Mouse (Mus musculus) hindbrain, embryonic 15.5 days (tissue): ENCODE data around the gene Ric8a. TPM values are rescaled to one million over a fixed set of nuclear protein-coding genes. Genes with fewer than 3 reads are reported as not detected.

ENCODE experiments used
- ATAC-seq: fragments of 200-750 bp; cut with Nextera tagmentation; 2 replicates; pipeline ENCODE4 v1.8.0; 2017; ENCODE audit warnings: low read depth, moderate number of reproducible peaks, moderate TSS enrichment; ENCODE audit not compliant: low FRiP score
- H3K27ac ChIP-seq: fragments of 300-500 bp; sonication (generic); replicated peaks from 2 replicates; pipeline ENCODE4 v1.5.1; 2015; ENCODE audit warnings: mild to moderate bottlenecking, inconsistent platforms
- H3K27me3 ChIP-seq: fragments of 300-500 bp; sonication (generic); 2 replicates; pipeline ENCODE4 v1.6.1; 2015; ENCODE audit warnings: control low read depth, inconsistent platforms
- H3K36me3 ChIP-seq: fragments of 300-500 bp; sonication (generic); 2 replicates; pipeline ENCODE4 v1.6.1; 2015; ENCODE audit warnings: control low read depth, inconsistent platforms
- H3K4me1 ChIP-seq: fragments of 300-500 bp; sonication (generic); replicated peaks from 2 replicates; pipeline ENCODE4 v1.6.1; 2015; ENCODE audit warnings: control low read depth, inconsistent platforms
- H3K4me2 ChIP-seq: fragments of 300-500 bp; sonication (generic); 2 replicates; pipeline ENCODE4 v1.6.1; 2015; ENCODE audit warnings: moderate library complexity, mild to moderate bottlenecking, inconsistent platforms
- H3K4me3 ChIP-seq: fragments of 300-500 bp; sonication (generic); 2 replicates; pipeline ENCODE4 v1.5.1; 2015; ENCODE audit warnings: mild to moderate bottlenecking, inconsistent platforms
- H3K9ac ChIP-seq: fragments of 300-500 bp; sonication (generic); 2 replicates; pipeline ENCODE4 v1.6.1; 2015; ENCODE audit warnings: inconsistent platforms
- H3K9me3 ChIP-seq: fragments of 300-500 bp; sonication (generic); 2 replicates; pipeline ENCODE4 v1.6.1; 2016; ENCODE audit warnings: control low read depth, inconsistent platforms
- WGBS: fragments of 180-500 bp; shearing (Covaris S2); methylation state at CpG from one replicate; pipeline ENCODE4 v1.1.7; 2015; 5-methylcytosine and 5-hydroxymethylcytosine counted together
- polyA plus RNA-seq: library from polyadenylated mRNA; unstranded; fragments of >200 nt; fragmentation: Nextera tagmentation; extraction: Ambion mirVana; gene quantifications from 2 replicates; pipeline ENCODE4 v1.2.1, GENCODE M21; 2015

The Ric8a gene
- polyA plus RNA-seq, 1 experiment from 2014 or later: 104 TPM

DNA sequence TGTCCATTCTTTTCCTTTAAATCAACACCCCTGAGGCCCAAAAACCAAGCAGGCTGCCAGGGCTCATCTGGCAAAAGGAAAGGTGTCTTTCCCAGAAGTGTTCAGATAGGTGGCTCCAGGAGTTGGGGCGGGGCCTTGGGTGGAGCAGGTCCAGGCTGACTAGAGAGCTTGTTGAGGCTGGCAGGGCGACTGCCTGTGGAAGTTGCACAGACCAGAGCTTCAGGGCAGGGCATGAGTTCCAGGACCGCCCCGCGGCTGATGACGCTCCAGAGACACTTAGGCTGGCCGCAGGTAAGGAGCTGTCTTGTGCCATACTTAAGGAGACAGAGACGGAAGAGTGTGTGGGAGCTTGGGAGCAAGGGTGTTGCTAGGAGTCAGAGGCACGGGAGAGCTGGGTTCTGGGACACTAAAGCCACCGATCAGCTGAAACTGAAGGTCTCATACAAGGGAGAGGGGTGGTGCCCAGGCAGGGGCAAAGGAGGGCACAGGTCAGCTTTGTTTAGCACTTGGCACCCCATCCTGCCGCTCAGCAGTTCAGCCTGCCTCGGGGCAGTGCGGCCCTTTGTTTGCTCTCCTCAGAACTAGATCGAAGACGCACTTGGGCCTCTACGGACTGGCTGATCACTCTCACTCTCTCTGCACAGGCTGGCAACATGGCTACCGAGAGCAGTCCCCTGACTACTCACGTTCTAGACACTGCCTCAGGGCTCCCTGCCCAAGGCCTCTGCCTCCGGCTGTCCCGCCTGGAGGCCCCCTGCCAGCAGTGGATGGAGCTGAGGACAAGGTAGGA lies 21.6 kb upstream of the Ric8a start, which contains the start of gene Urah:
Urah (plus strand) TSS at position 51 of the 790 bp plus-strand sequence.
- ATAC-seq: no peak

DNA sequence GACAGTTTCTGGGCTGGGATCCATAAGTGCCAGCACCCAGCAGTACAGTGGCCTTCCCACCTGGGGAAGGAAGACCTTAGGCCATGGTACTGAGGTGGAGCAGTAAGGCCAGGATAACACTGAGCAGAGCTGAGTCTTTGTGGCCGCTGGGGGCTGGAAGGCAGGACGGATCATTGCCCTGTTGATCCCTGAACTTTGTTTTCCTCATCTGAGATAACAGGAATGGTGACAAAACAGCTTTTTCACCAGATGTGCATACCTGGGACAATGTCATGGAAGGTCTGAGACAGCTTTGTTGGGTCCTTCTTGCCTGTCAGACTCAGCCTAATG lies 21.0 kb upstream of the Ric8a start:
- no peaks in the 10 kb centered on the region for H3K36me3 ChIP-seq
- peak; percentile 27; the same call in 1 of the 2 replicates for ATAC-seq
- no peak overlapping the region for H3K27ac ChIP-seq
- no peak overlapping the region for H3K4me2 ChIP-seq
- H3K4me3 ChIP-seq: no peak overlapping the region
- no peaks in the 10 kb centered on the region for H3K4me1 ChIP-seq
- no peaks in the 10 kb centered on the region for H3K9me3 ChIP-seq
- H3K27me3 ChIP-seq: peaks cover under 1% of the 10 kb centered on the region; the same call in 1 of the 2 replicates
- WGBS: 85% methylated on average over 2 of the region's 2 CpGs
- H3K9ac ChIP-seq: no peak overlapping the region

More for the DNA sequence above, 21.6 kb upstream of the Ric8a start, which contains the start of gene Urah:
- Histone ChIP-seq H3K4me1 (no peaks in the 10 kb centered on the region), H3K4me2 (no peak within 1 kb of the TSS), H3K36me3 (no peaks in the 10 kb centered on the region), H3K9me3 (no peaks in the 10 kb centered on the region), H3K4me3 (no peak within 1 kb of the TSS), H3K27ac (no peak within 1 kb of the TSS), H3K27me3 (no peaks in the 10 kb centered on the region), H3K9ac (no peak within 1 kb of the TSS)
- 48% methylated on average over 20 of the region's 20 CpGs for WGBS

DNA sequence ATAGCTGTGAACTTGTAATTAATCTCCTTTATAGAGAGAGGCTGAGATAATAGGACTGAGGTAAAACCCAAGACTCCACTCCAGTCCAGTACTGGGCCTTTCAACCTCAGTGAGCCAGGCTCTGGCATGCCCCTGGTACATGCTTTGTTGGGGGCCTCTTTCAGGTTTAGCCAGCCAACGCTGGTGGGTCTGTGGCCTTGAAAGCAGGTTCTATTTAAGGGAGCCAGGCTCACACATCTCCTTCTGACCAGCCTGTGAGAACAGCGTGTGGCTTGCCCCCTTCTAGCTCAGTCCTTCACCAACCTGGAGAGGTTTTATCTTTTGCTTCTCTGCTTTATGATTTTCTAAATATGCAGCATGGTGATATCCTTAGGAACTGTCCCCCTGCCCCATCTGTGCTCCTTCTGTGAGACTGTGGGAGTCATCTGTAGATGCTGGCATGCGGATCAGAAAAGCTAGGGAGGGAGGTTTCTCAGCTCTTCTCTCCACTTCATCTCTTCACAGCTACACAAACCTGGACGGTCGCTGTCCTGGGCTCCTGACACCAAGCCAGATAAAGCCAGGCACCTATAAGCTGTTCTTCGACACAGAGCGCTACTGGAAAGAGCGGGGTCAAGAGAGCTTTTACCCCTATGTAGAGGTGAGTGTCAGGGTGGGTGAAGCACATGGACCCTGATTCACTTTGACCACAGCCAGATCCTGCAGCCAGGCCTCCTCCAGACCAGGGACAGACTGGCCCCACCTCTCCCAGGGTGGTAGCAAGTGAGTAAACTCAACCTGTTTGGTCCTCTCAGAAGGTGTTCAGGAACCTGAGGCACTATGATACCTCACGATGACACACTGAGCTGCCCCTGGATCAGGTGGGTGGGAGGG lies 20.3 kb upstream of the Ric8a start:
- no peak overlapping the region for H3K4me2 ChIP-seq
- H3K9ac ChIP-seq: no peak overlapping the region
- H3K27me3 ChIP-seq: peaks cover 5% of the 10 kb centered on the region; the same call in 1 of the 2 replicates
- no peaks in the 10 kb centered on the region for H3K4me1 ChIP-seq
- H3K27ac ChIP-seq: no peak overlapping the region
- H3K9me3 ChIP-seq: no peaks in the 10 kb centered on the region
- WGBS: 89% methylated on average over 9 of the region's 9 CpGs
- no peak for ATAC-seq
- H3K4me3 ChIP-seq: no peak overlapping the region
- H3K36me3 ChIP-seq: no peaks in the 10 kb centered on the region

DNA sequence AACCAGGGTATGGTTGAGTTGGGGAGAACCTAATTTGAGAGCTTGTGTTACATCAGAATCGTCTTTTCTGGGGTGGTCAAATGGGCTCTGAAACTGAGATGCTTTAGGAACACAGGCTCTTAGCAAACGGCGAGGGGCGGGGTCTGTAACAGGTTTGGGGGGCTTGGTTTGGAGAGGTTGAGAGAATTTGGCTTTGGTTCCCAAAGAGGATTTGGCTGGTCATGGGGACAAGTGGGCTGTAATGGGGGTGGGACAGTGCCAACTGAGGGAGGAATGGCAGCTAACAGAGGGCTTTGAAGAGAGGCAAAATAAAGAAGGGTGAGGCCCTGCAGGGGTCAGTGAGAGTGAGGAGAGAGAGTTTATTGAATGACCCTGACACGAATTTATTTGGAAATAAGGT lies 17.2 kb upstream of the Ric8a start:
- WGBS: 70% methylated on average over 5 of the region's 5 CpGs
- H3K27me3 ChIP-seq: peaks cover 7% of the 10 kb centered on the region; the same call in 1 of the 2 replicates
- H3K4me1 ChIP-seq: no peaks in the 10 kb centered on the region
- H3K4me2 ChIP-seq: no peak overlapping the region
- no peak overlapping the region for H3K9ac ChIP-seq
- no peaks in the 10 kb centered on the region for H3K36me3 ChIP-seq
- no peak for ATAC-seq
- H3K4me3 ChIP-seq: no peak overlapping the region
- no peak overlapping the region for H3K27ac ChIP-seq
- no peaks in the 10 kb centered on the region for H3K9me3 ChIP-seq

DNA sequence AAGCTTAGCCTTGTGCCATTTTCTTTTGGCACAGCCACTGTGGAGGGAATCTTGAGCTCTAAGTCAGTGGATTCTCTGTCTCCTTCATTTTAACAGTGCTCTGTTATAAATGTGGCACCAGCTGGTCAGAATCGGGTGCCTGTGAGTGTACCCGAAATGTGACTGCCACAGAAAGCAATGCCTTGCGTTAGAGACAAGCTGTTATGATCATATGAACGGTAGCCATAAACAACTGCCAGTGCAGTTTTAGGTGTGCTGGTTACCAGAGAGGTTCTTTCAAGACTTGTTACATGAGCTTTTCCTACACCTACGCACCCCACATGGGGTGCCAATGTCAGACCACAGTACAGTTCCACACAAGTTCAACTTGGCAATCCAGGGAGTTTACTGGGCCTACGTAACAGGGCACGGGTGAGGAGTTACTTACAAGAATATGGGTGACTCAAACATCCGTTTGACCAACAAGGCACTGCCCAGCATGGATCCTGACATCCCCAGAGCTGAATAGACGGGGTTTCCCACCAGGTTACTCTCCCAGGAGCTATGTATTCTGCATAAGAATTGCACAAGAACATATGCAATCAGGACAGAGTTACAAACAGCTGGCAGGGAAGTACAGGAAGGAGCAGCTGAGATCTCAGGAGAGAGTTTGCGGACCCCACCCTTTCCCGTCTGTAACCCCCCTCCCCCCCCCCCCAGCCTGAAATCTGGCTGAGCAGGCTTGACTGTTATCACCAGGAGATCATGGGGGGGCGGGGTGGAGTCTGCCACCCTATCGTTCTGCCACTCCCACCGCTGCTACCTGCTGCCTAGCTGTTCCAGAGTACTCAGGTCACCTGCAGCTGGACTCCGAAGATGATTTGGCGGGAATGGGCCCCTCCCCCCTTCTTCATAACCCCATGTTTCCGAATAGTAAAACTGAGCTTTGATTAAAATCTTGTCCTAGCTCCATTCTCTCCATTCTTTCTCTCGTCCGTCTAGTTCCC lies 15.7 kb upstream of the Ric8a start:
- ATAC-seq: no peak
- Histone ChIP-seq H3K4me2 (no peak overlapping the region), H3K36me3 (no peaks in the 10 kb centered on the region), H3K4me1 (no peaks in the 10 kb centered on the region), H3K4me3 (no peak overlapping the region), H3K27ac (no peak overlapping the region), H3K9me3 (no peaks in the 10 kb centered on the region), H3K9ac (no peak overlapping the region), H3K27me3 (peaks cover 7% of the 10 kb centered on the region; the same call in 1 of the 2 replicates)
- 39% methylated on average over 19 of the region's 19 CpGs for WGBS

DNA sequence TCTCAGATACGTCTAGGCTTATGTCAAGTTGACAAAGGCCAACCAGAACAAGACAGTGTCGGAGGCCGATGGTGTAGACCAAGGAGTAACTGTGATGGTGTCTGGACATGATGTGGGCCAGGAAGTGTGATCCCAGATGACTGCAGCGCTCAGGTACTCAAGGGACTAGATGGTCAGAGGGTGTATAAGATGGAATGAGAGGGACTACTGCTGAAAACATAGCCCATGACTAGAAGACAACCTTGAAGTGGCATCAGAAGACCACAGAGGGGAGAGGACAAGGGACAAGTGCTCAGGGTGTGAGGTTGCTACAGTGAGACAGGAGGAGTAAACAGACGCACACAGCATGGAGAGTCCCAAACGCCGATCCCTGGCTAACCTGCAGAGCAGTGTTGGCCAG lies 13.0 kb upstream of the Ric8a start:
- no peak overlapping the region for H3K4me3 ChIP-seq
- H3K27me3 ChIP-seq: peaks cover 7% of the 10 kb centered on the region; the same call in 1 of the 2 replicates
- no peak overlapping the region for H3K9ac ChIP-seq
- no peaks in the 10 kb centered on the region for H3K4me1 ChIP-seq
- H3K4me2 ChIP-seq: no peak overlapping the region
- no peaks in the 10 kb centered on the region for H3K9me3 ChIP-seq
- no peak overlapping the region for H3K27ac ChIP-seq
- WGBS: 75% methylated on average over 7 of the region's 7 CpGs
- H3K36me3 ChIP-seq: no peaks in the 10 kb centered on the region
- ATAC-seq: no peak

DNA sequence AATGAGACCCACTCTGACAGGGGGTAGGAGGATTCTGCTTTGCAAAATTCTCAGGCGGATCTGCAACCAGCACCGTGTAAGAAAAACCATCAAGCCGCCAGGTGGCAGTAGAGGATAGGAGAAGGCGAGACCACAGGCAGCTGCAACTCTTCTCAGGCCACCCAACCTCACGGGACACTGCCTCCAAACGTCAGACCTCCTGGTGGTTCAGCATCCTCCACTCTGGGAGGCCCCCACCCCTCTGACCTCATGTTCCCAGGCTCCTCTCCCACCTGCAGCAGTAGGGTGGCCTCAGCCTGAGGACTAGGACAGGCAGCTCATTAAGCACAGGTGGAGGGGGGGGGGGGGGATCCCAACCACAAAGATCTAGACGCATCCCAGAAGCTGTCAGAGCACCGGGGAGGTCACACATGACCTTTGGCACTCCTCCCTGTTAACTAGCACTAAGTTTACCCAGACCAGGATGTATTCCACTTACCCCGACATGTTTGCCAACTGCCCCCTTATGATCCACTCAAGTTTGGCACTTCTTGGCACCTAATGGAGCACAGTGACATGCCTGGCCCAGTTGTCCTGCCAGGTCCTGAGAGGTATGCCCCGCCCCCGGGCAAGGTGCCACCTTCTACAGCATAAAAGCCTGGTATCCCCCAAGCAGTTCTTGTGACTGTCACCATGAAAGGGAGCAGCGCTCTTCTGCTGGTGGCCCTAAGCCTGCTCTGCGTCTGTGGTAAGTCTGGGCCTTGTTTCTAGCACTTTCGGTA lies 11.7 kb upstream of the Ric8a start, which contains the start of gene Scgb1c1:
Scgb1c1 (plus strand) TSS at position 643 of the 761 bp plus-strand sequence.
- ATAC-seq: peak; percentile 78
- 33% methylated on average over 14 of the region's 14 CpGs for WGBS
- Histone ChIP-seq H3K36me3 (no peaks in the 10 kb centered on the region), H3K27ac (no peak within 1 kb of the TSS), H3K27me3 (peaks cover 7% of the 10 kb centered on the region; the same call in 1 of the 2 replicates), H3K4me1 (no peaks in the 10 kb centered on the region), H3K4me2 (no peak within 1 kb of the TSS), H3K9ac (no peak within 1 kb of the TSS), H3K9me3 (no peaks in the 10 kb centered on the region), H3K4me3 (no peak within 1 kb of the TSS)

DNA sequence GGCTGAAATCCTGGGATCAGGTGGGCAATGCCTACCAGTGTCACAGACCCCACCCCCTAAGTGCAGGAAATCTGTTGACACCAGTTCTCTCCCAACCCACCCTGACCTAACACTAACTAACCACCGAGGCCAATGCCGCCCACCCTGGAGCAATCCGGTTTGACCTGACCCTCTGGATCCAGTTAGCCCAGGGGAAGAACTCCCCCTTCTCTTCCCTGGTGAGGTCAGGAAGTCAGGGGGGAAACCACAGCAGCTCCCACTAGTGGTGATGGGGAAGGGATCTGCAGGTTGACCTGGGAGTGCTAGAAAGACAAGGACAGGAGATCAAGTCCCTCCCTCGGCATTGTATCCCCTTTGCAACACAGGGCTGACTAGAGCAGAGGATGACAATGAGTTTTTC lies 11.1 kb upstream of the Ric8a start:
- Histone ChIP-seq H3K4me3 (no peak overlapping the region), H3K27me3 (peaks cover 6% of the 10 kb centered on the region; the same call in 1 of the 2 replicates), H3K27ac (no peak overlapping the region), H3K36me3 (no peaks in the 10 kb centered on the region), H3K9ac (no peak overlapping the region), H3K9me3 (no peaks in the 10 kb centered on the region), H3K4me2 (no peak overlapping the region), H3K4me1 (no peaks in the 10 kb centered on the region)
- no peak for ATAC-seq
- WGBS: 81% methylated on average over 4 of the region's 4 CpGs

DNA sequence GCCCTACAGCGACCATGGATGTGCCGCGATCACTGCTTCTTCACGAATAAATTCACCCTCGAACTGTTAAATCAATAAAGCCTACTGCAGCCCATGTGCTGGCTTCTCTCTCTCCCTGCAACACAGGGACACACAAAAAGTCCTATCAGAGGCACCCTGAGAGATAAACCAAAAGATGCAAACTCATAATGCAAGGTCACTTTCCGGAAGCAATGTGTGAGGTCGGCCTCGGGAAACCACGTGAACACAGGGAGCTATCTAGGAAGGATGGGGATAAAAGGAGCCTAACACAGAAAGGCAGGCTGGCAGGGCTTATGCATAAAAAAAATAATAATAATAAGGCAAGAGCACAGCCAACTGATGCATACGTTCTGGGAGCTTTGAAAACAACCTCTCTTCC lies 10.1 kb upstream of the Ric8a start:
- 89% methylated on average over 10 of the region's 10 CpGs for whole genome bisulfite sequencing
- H3K4me2 ChIP-seq: no peak overlapping the region
- H3K9ac ChIP-seq: no peak overlapping the region
- H3K9me3 ChIP-seq: no peaks in the 10 kb centered on the region
- no peak overlapping the region for H3K4me3 ChIP-seq
- no peaks in the 10 kb centered on the region for H3K36me3 ChIP-seq
- H3K27ac ChIP-seq: no peak overlapping the region
- ATAC-seq: no peak
- H3K4me1 ChIP-seq: no peaks in the 10 kb centered on the region
- H3K27me3 ChIP-seq: 0 out of 2 replicates have a peak, but pooled peaks cover 2% of the 10 kb centered on the region

DNA sequence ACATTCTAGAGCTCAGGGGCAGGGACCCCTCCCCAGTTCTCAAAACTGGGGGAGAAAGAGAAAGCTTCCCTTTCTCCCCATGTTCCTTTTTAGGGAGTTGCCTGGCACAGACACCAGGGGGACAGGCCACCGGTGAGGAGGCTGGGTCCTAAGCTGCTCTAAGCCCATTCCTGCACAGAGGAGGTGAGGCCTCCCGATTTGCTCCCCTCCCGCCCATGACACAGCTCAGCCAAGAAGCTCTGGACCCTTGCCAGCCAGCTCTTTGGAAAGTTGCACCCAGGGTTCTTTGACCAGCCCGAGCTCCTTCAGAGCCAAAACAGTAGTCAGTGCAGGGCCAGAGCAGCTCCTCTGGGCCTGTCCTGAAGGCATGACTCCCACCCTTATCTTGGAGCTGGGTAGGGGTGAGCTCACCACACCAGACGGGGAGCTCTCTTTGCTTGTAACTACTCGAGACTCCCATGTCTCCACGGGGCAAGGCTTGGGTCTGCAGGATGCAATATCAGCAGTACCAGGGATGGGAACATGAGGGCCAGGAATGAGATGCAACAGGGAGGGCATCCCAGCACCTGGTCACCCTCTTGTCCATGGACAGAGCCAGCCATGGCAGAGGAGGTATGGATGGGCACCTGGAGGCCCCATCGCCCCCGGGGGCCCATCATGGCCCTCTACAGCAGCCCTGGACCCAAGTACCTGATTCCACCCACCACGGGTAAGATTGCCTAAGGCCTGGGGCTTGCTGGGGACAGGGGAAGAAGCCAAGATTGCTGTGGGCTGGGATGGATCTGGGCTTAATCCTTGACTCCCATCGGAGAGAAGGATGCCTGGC lies 8.8 kb upstream of the Ric8a start, which contains the start of gene Odf3:
Odf3 (plus strand) TSS at position 51 of the 826 bp plus-strand sequence.
- 70% methylated on average over 11 of the region's 11 CpGs for WGBS
- ATAC-seq: no peak
- Histone ChIP-seq H3K9me3 (no peaks in the 10 kb centered on the region), H3K27ac (no peak within 1 kb of the TSS), H3K4me1 (no peaks in the 10 kb centered on the region), H3K36me3 (peaks cover 11% of the 10 kb centered on the region), H3K4me2 (no peak within 1 kb of the TSS), H3K4me3 (no peak within 1 kb of the TSS), H3K27me3 (no peaks in the 10 kb centered on the region), H3K9ac (no peak within 1 kb of the TSS)
